24 mouse cellular contexts compared by ENCODE assay signal in genomic region chr15:81950716-81951115, GRCm38 (mm10). TPM values are rescaled to one million over a fixed set of nuclear protein-coding genes. Genes with fewer than 3 reads are reported as not detected.
"Had no signal": no experiment of that assay in that cellular context is flagged by ENCODE, and none has a peak within 500 bp of the region (broad histone marks: within the 10 kb centered on the region; RNA-seq: fewer than 3 reads in every experiment).

No protein-coding gene starts in this region.

- H3K27me3 ChIP-seq: lung, embryonic 15.5 days; midbrain, embryonic 12.5 days; neural tube, embryonic 12.5 days; stomach, embryonic 15.5 days had no signal

- H3K4me1 ChIP-seq: lung, embryonic 15.5 days; midbrain, embryonic 12.5 days; neural tube, embryonic 12.5 days; stomach, embryonic 15.5 days had no signal

- H3K9me3 ChIP-seq: lung, embryonic 15.5 days; midbrain, embryonic 12.5 days; neural tube, embryonic 12.5 days; stomach, embryonic 15.5 days had no signal

- H3K4me3 ChIP-seq: lung, embryonic 15.5 days; megakaryocyte, embryonic 14.5 days; midbrain, embryonic 12.5 days; neural tube, embryonic 12.5 days; stomach, embryonic 15.5 days had no signal

- H3K9ac ChIP-seq: liver, postnatal 0 days; lung, embryonic 15.5 days; midbrain, embryonic 12.5 days; neural tube, embryonic 12.5 days; stomach, embryonic 15.5 days had no signal

- ATAC-seq: liver, postnatal 0 days; lung, postnatal 0 days had no signal

- H3K4me2 ChIP-seq: lung, embryonic 15.5 days; midbrain, embryonic 12.5 days; neural tube, embryonic 12.5 days; stomach, embryonic 15.5 days had no signal

- DNase-seq: liver, postnatal 0 days; lung, adult 2 months; lung, postnatal 14 days; lung, postnatal 36 days; midbrain, embryonic 14.5 days; right cerebral cortex, postnatal 14 days; thymus, adult 2 months; thymus, postnatal 25 days; thymus, postnatal 4 days had no signal

- H3K27ac ChIP-seq: lung, embryonic 15.5 days; macrophage; midbrain, embryonic 12.5 days; neural tube, embryonic 12.5 days; stomach, embryonic 15.5 days; stomach, postnatal 0 days had no signal

RNA-seq across cellular contexts. Expression of gene Csdc2, which starts 14.2 kb away (rescaled TPM):
- total RNA-seq: megakaryocyte progenitor cell, adult 5-6 weeks; monocyte, adult 5-6 weeks; neutrophil, adult 5-6 weeks had no signal

RNA-seq across cellular contexts. Expression of gene 1700029P11Rik, which starts 29.6 kb away (rescaled TPM):
- total RNA-seq: megakaryocyte progenitor cell, adult 5-6 weeks; midbrain, postnatal 0 days; monocyte, adult 5-6 weeks; neutrophil, adult 5-6 weeks had no signal
- polyA plus RNA-seq: liver, postnatal 0 days; lung, adult 2 months; lung, embryonic 15.5 days; lung, postnatal 0 days; macrophage; midbrain, embryonic 12.5 days; midbrain, embryonic 14.5 days; midbrain, postnatal 0 days; neural tube, embryonic 12.5 days; neural tube, embryonic 14.5 days; spleen, adult 2 months; stomach, embryonic 15.5 days; stomach, postnatal 0 days; thymus, adult 2 months; urinary bladder, adult 2 months had no signal
